Mouse (Mus musculus): ENCODE results near the gene Pcgf2. TPM values are rescaled to one million over a fixed set of nuclear protein-coding genes. Genes with fewer than 3 reads are reported as not detected.

Pcgf2 gene
- polyA plus RNA-seq (2012; rRNA removed): 168 TPM in 2 replicates

GRCm38 (mm10) chr11:97700003-97700745, at the start of gene Pcgf2:
TSS of gene Pcgf2 (minus strand) at chr11:97700497.

GRCm38 (mm10) chr11:97744063-97744717, 43.9 kb upstream of the Pcgf2 start, which contains the start of gene Pip4k2b:
TSS of gene Pip4k2b (minus strand) at chr11:97744704.

GRCm38 (mm10) chr11:97703039-97703826, 2.9 kb upstream of the Pcgf2 start, which contains the start of gene Psmb3:
TSS of gene Psmb3 (plus strand) at chr11:97703399.

GRCm38 (mm10) chr11:97685613-97686321, 14.5 kb downstream of the Pcgf2 start, which contains the start of gene Cisd3:
TSS of gene Cisd3 (plus strand) at chr11:97685826.

GRCm38 (mm10) chr11:97662893-97663527, 37.3 kb downstream of the Pcgf2 start, which contains the start of gene Mllt6:
TSS of gene Mllt6 (plus strand) at chr11:97663414.

Other genes with a start within 250 kb of the Pcgf2 start
- gene 4933428G20Rik, start 200.2 kb downstream of the Pcgf2 start, polyA plus RNA-seq (2012; rRNA removed): 0.13 and 0.14 TPM in 2 replicates
- 43.7 and 46.2 TPM in 2 replicates for gene Srcin1, start 124.3 kb downstream of the Pcgf2 start, polyA plus RNA-seq (2012; rRNA removed)
- gene Epop, start 70.8 kb downstream of the Pcgf2 start, polyA plus RNA-seq (2012; rRNA removed): 7.0 and 8.6 TPM in 2 replicates
- gene Mllt6, start 37.1 kb downstream of the Pcgf2 start, polyA plus RNA-seq (2012; rRNA removed): 37.3 and 40.5 TPM in 2 replicates
- gene Cisd3, start 14.7 kb downstream of the Pcgf2 start, polyA plus RNA-seq (2012; rRNA removed): 11.5 and 16.3 TPM in 2 replicates
- gene Psmb3, start 2.9 kb upstream of the Pcgf2 start, polyA plus RNA-seq (2012; rRNA removed): 368 and 390 TPM in 2 replicates
- 61.3 and 61.4 TPM in 2 replicates for gene Pip4k2b, start 44.2 kb upstream of the Pcgf2 start, polyA plus RNA-seq (2012; rRNA removed)
- 20.4 and 21.1 TPM in 2 replicates for gene Cwc25, start 66.1 kb upstream of the Pcgf2 start, polyA plus RNA-seq (2012; rRNA removed)
- 0.66 and 1.1 TPM in 2 replicates for gene 1700001P01Rik, start 75.4 kb upstream of the Pcgf2 start, polyA plus RNA-seq (2012; rRNA removed)
- gene Rpl23, start 81.9 kb upstream of the Pcgf2 start, polyA plus RNA-seq (2012; rRNA removed): 719 and 817 TPM in 2 replicates
- gene Lasp1, start 98.5 kb upstream of the Pcgf2 start, polyA plus RNA-seq (2012; rRNA removed): 104 and 115 TPM in 2 replicates
- gene B230217C12Rik, start 140.3 kb upstream of the Pcgf2 start, polyA plus RNA-seq (2012; rRNA removed): 25.7 and 26.0 TPM in 2 replicates
- 0.99 and 1.0 TPM in 2 replicates for gene Fbxo47, start 183.7 kb upstream of the Pcgf2 start, polyA plus RNA-seq (2012; rRNA removed)